Mouse (Mus musculus) E14TG2a.4 (cell line): Measurements from ENCODE around the gene Lmx1b.

ENCODE experiments used
- CTCF ChIP-seq: conservative IDR thresholded peaks from 2 replicates; pipeline ENCODE4 v1.5.1; 2014; ENCODE audit warnings: low read length
- POU5F1 ChIP-seq: IDR thresholded peaks from 2 replicates; pipeline ENCODE4 v1.6.1; 2014; ENCODE audit warnings: low read length, borderline replicate concordance

- TF ChIP-seq CTCF = no peak
- no peak for TF ChIP-seq POU5F1
Observed at GRCm38 (mm10) chr2:33525274-33526055, 114.8 kb downstream of the Lmx1b start.
